In genomic region chr2:29199909-29200308, GRCm38 (mm10) we compare ENCODE assay signal across 8 mouse cellular contexts. TPM values are rescaled to one million over a fixed set of nuclear protein-coding genes. Genes with fewer than 3 reads are reported as not detected.
DNase-seq lines count a peak whose midpoint lies in the region; ATAC-seq lines count a peak whose summit lies in the region.

No protein-coding gene starts in this region.

- H3K27ac ChIP-seq in midbrain, embryonic 14.5 days (replicated peaks; ENCODE audit: low read depth, low read length): no peak overlapping the region
- no peak overlapping the region for H3K27ac ChIP-seq in midbrain, embryonic 15.5 days

- H3K27me3 ChIP-seq in midbrain, embryonic 14.5 days (ENCODE audit: control insufficient read depth, insufficient read depth, low read length): no peaks in the 10 kb centered on the region
- peaks cover 4% of the 10 kb centered on the region for H3K27me3 ChIP-seq in midbrain, embryonic 15.5 days (replicated peaks)

- H3K36me3 ChIP-seq in midbrain, embryonic 14.5 days (ENCODE audit: control insufficient read depth, insufficient read depth, low read length): no peaks in the 10 kb centered on the region
- H3K36me3 ChIP-seq in midbrain, embryonic 15.5 days (replicated peaks): no peaks in the 10 kb centered on the region

- no peak overlapping the region for H3K4me2 ChIP-seq in midbrain, embryonic 14.5 days (ENCODE audit: low read length)
- H3K4me2 ChIP-seq in midbrain, embryonic 15.5 days: no peak overlapping the region

- WGBS in midbrain, embryonic 14.5 days: 0% methylated on average over 3 of the region's 3 CpGs
- 2% methylated on average over 3 of the region's 3 CpGs for WGBS in midbrain, embryonic 15.5 days

- ATAC-seq in midbrain, embryonic 14.5 days (ENCODE audit: low FRiP score, low TSS enrichment): no peak
- ATAC-seq in midbrain, embryonic 15.5 days (replicated peaks): no peak

- no peak overlapping the region for H3K9ac ChIP-seq in midbrain, embryonic 14.5 days (replicated peaks; ENCODE audit: low read length)
- no peak overlapping the region for H3K9ac ChIP-seq in midbrain, embryonic 15.5 days

- peak; percentile 68 for DNase-seq in gastrocnemius, adult 18-20 months (ENCODE audit: low spot score)
- DNase-seq in gastrocnemius, postnatal 25 days: no peak
- DNase-seq in midbrain, embryonic 14.5 days: peak; percentile 79
- DNase-seq in brain, adult 2 months (ENCODE audit: low read depth, low spot score): peak; percentile 86
- DNase-seq in gastrocnemius, postnatal 10 days: peak; percentile 65
- DNase-seq in lung, postnatal 36 days: peak; percentile 74
- DNase-seq in thymus, postnatal 25 days: peak; percentile 26

- no peak overlapping the region for H3K4me3 ChIP-seq in midbrain, embryonic 14.5 days (replicated peaks; ENCODE audit: low read depth, low read length)
- no peak overlapping the region for H3K4me3 ChIP-seq in midbrain, embryonic 15.5 days

- H3K9me3 ChIP-seq in midbrain, embryonic 14.5 days (ENCODE audit: control insufficient read depth, low read length): no peaks in the 10 kb centered on the region
- no peaks in the 10 kb centered on the region for H3K9me3 ChIP-seq in midbrain, embryonic 15.5 days

- peaks cover 4% of the 10 kb centered on the region for H3K4me1 ChIP-seq in midbrain, embryonic 14.5 days (ENCODE audit: control insufficient read depth, insufficient read depth, low read length)
- peaks cover 24% of the 10 kb centered on the region for H3K4me1 ChIP-seq in midbrain, embryonic 15.5 days

RNA-seq across cellular contexts. Expression of gene Ntng2, which starts 52.9 kb away (rescaled TPM):
- 10 to 100 TPM; 22.3 to 31.2 TPM for total RNA-seq in gastrocnemius, adult 18-20 months (2021)
- 10 to 100 TPM; 33.4 to 40.0 TPM for total RNA-seq in gastrocnemius, postnatal 25 days (2021)
- 9.8 and 15.9 TPM in 2 replicates for polyA plus RNA-seq in midbrain, embryonic 14.5 days (2014; fragmentation: Nextera tagmentation; extraction: Ambion mirVana)
- 13.4 and 14.6 TPM in 2 replicates for polyA plus RNA-seq in midbrain, embryonic 15.5 days (2015; fragmentation: Nextera tagmentation; extraction: Ambion mirVana)
- 10 to 100 TPM; 19.5 to 23.9 TPM for total RNA-seq in gastrocnemius, postnatal 10 days (2021)
